Mouse (Mus musculus): ENCODE measurements around the gene Gm26602.
A peak's percentile ranks its signal among the peaks of the same experiment; 100 is the strongest.
"Not testable (repeated sequence)": the region's sequence is repeated elsewhere in the genome, so short reads cannot be mapped to it uniquely, and the experiment has no call there.

Gm26602 gene

DNA sequence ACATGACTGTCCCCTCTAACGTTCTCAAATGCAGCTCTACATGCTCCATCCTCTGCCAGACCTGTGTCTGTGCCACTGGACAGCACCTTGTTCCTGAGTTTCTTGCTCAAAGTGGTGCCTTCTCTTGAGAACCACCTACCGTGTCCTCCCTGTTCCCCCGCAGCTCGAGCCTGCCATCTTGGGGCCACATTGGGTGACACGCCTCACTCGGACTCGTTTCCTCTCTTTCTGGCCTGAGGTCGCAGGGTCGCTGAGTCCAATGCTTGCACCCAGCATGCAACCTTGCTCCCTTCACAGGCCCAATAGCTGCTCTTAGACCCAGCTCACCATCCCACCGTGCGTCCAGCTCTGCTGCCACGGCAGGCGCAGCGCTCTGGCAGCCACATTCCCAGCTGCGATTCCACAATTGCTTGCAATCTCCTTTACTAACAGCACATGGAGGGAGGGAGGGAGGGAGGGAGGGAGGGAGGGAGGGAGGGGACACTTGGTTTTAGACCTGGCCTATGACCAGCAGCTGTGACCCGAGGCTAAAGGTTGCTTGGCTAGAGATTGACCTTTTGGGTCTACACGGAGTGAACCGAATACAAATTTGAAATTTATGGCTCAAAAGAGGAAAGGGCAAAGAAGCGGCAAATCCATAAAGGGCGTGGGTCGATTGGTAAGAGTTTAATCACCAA lies 47.6 kb downstream of the Gm26602 start:
- DNase-seq (ENCODE audit: low spot score in 2 of 2): peak; percentile 79 to 86

DNA sequence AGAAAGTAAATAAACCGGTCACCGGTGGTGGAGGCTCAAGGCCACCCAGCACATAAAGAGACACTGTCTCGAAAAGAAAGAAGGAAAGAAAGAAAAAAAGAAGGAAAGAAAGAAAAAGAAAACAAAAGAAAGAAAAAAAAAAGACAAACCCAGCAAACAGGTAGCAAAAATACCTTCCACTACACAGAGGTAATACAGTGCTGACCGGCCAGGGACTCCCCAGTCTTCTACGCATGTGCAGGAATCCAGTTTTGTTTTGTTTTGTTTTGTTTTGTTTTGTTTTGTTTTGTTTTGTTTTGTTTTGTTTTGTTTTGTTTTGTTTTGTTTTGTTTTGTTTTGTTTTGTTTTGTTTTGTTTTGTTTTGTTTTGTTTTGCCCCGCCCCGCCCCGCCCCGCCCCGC lies 48.8 kb downstream of the Gm26602 start:
- not testable (repeated sequence) for DNase-seq (ENCODE audit: low spot score in 2 of 2)

DNA sequence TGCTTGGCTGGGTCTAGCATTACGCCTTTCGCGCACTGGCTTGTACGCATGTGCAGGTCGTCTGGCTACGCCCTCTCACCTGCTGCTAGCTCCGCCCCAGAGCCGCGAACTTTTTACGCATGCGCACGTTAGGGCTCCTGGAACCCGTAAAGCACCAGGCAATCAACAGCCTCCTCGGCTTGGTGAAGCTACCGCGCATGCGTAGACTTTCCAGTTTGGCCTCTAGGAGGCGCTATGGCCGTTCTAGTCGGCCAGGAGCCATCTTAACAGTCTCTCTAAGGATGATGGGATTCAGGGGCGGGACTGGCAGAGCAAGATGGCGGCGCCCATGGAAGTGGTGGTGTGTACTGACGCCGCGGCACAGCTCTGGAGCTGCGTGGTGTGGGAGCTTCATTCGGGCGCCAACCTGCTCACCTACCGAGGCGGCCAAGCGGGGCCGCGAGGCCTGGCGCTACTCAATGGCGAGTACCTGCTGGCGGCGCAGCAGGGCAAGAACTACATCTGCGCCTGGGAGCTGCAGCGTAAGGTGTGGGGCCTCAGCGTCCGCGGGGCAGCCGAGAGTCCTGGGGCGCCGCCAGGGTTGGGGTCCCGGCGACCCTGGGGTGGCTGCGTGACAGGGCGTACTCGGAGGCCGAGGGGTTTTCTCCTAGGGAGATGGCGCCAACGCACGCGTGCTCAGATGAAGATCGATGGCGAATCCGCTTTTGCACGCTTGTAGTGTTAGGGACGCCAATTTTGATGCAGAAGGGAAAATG lies 49.4 kb downstream of the Gm26602 start, which contains the start of gene Wdr18:
Gene Wdr18, plus strand, starts transcription at position 306 of the 755 bp plus-strand sequence.
- DNase-seq (ENCODE audit: low spot score in 2 of 2): peak; percentile 100
